Mouse (Mus musculus) C2C12 (cell line): ENCODE results near the gene Nek5. TPM values are rescaled to one million over a fixed set of nuclear protein-coding genes. Genes with fewer than 3 reads are reported as not detected.

Experiments
- H3K27me3 ChIP-seq: one replicate; pipeline ENCODE4 v1.6.1; 2011; ENCODE audit not compliant: control insufficient read depth, insufficient read depth, insufficient read length
- H3K36me3 ChIP-seq: one replicate; pipeline ENCODE4 v1.6.1; 2011; ENCODE audit not compliant: control insufficient read depth, insufficient read depth
- H3K4me3 ChIP-seq: one replicate; pipeline ENCODE4 v1.5.1; 2011; ENCODE audit warnings: mild to moderate bottlenecking, control low read depth; ENCODE audit not compliant: poor library complexity, insufficient read depth, severe bottlenecking
- H3K79me2 ChIP-seq: one replicate; pipeline ENCODE4 v1.6.1; 2011; ENCODE audit not compliant: control insufficient read depth, insufficient read depth
- H3K79me3 ChIP-seq: one replicate; pipeline ENCODE4 v1.6.1; 2011; ENCODE audit warnings: low read depth, control low read depth
- H3ac ChIP-seq: one replicate; pipeline ENCODE3; 2011; ENCODE audit warnings: low read depth; ENCODE audit not compliant: control insufficient read depth, insufficient read length
- CEBPB ChIP-seq: IDR thresholded peaks from one replicate; pipeline ENCODE4 v1.6.1; 2011; ENCODE audit warnings: low read depth, mild to moderate bottlenecking, control low read depth, moderate library complexity
- CTCF ChIP-seq: IDR thresholded peaks from one replicate; pipeline ENCODE4 v1.5.1; 2011; ENCODE audit not compliant: control insufficient read depth, insufficient read depth, insufficient read length
- FOSL1 ChIP-seq: IDR thresholded peaks from one replicate; pipeline ENCODE4 v1.8.0; 2011; ENCODE audit warnings: mild to moderate bottlenecking, low read length; ENCODE audit not compliant: poor library complexity, insufficient read depth, severe bottlenecking
- MAX ChIP-seq: IDR thresholded peaks from one replicate; pipeline ENCODE4 v1.6.1; 2011; ENCODE audit warnings: mild to moderate bottlenecking, control low read depth
- MYOD1 ChIP-seq: IDR thresholded peaks from one replicate; pipeline ENCODE4 v1.6.1; 2011; ENCODE audit warnings: low read depth; ENCODE audit not compliant: control insufficient read depth, insufficient read length
- MYOG ChIP-seq: IDR thresholded peaks from one replicate; pipeline ENCODE4 v1.6.1; 2011; ENCODE audit not compliant: control insufficient read depth, insufficient read length; ENCODE audit errors: extremely low read depth
- USF1 ChIP-seq: IDR thresholded peaks from one replicate; pipeline ENCODE4 v1.6.1; 2011; ENCODE audit warnings: low read depth, mild to moderate bottlenecking, control low read depth, moderate library complexity
- polyA plus RNA-seq: library from polyadenylated mRNA; unstranded; fragments of >200 nt; fragmentation: generic; extraction: Trizol; gene quantifications from one replicate; pipeline ENCODE4 v1.2.1, GENCODE M21; 2012; ENCODE audit warnings: missing spikeins

Gene Nek5
- polyA plus RNA-seq, 1 experiment: not detected

DNA sequence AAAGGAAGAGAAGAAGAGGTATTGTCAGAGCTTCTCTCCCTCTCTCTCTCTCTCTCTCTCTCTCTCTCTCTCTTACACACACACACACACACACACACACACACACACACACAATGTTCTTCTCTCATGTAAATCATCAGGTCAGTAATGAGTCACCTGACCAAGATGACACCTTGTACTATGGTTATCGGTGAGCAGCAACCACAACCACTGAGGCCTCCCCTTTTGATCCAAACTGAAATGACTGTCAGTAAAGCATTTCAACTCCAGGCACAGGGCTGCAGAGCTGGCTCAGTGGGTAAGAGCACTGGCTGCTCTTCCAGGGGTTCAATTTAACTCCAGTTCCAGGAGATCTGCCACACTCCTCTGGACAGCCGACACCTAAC is 69.4 kb downstream of the Nek5 start:
- Histone ChIP-seq H3K27me3 (peaks cover 19% of the 10 kb centered on the region), H3K79me2 (no peaks in the 10 kb centered on the region), H3K4me3 (no peak overlapping the region), H3K36me3 (no peaks in the 10 kb centered on the region), H3ac (no peak overlapping the region), H3K79me3 (no peaks in the 10 kb centered on the region)
- TF ChIP-seq FOSL1 (no peak), MYOG (no peak), CTCF (no peak), MYOD1 (no peak), CEBPB (no peak), MAX (no peak)

DNA sequence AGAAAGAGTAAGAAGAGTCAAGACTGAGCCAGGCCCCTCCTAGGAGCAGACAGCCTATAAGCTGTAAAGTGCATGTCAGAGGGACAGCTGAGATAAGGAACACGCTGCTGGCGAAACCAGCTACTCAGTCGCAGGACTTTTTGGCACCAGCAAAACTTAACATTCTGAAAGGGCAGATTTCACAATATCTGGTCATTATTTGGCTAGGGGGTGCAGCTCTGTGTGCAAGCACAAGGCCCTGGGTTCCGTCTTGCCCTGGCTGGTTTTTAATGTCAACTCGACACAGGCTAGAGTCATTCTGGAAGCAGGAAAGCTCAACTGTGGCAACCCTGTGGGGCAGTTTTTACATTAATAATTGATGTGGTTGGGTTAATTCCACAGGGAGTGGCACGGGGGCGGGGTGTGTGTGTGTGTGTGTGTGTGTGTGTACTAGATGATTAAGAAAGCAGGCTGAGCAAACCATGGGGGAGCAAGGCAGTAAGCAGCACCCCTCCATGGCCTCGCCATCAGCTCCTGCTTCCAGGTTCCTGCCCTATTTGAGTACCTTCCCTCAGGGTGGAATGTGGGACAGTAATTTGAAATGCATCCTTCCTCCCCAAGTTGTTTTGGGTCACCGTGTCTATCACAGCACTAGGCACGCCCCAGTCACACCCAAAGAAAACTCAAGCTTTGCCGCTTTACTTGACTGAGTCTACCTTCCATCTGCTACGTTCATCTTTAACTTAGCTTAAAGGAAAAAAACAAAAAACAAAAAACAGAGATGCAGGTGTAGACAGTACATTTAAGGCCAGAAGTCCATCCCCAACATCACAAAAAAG is 70.0 kb downstream of the Nek5 start:
- TF ChIP-seq USF1 (no peak), MYOG (no peak), CEBPB (no peak), CTCF (no peak), MAX (no peak), FOSL1 (no peak), MYOD1 (no peak)
- Histone ChIP-seq H3K4me3 (no peak overlapping the region), H3K36me3 (no peaks in the 10 kb centered on the region), H3ac (no peak overlapping the region), H3K79me2 (no peaks in the 10 kb centered on the region), H3K79me3 (no peaks in the 10 kb centered on the region), H3K27me3 (peaks cover 17% of the 10 kb centered on the region)

DNA sequence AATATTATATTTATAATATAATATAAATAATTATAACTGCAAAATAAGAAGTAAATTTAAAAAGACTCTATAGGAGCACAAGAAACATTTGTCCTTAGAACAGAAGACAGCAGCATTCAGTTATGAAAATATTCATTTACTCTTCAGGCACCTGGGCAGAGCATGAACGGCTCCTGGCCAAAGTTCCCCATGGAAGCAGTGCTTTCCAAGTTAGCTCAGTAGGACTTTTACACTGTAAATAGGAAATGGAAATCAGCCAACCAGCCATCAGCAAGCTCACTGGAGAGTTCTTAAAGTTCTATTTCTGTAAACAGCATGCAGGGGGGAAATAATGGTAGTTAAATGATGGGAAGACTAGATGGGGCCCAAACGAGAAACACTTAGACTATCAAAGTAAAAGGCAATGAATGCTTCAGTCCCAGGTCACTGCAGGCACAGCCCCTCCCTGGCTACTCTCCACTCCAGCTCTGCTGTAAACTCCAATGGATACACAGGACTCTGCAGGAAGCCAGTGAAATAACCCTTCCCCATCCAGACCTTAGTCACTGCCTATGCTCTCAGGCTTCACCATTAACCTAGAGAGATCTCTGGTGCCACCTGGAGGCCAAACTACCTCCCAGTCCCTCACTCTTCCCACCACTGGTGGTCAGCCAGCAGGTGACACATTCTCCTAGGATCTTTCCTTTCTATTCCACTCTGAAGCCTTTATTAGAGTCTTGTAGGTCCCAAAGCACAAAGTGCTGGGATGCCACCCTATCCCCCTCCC is 77.0 kb downstream of the Nek5 start:
- no peaks in the 10 kb centered on the region for H3K79me2 ChIP-seq
- no peaks in the 10 kb centered on the region for H3K79me3 ChIP-seq
- no peak overlapping the region for H3ac ChIP-seq
- peaks cover 5% of the 10 kb centered on the region for H3K27me3 ChIP-seq
- H3K36me3 ChIP-seq: no peaks in the 10 kb centered on the region
- H3K4me3 ChIP-seq: no peak overlapping the region
- TF ChIP-seq MAX: no peak
- TF ChIP-seq MYOG: no peak
- TF ChIP-seq USF1: no peak
- no peak for TF ChIP-seq FOSL1
- no peak for TF ChIP-seq CTCF
- TF ChIP-seq MYOD1: no peak

DNA sequence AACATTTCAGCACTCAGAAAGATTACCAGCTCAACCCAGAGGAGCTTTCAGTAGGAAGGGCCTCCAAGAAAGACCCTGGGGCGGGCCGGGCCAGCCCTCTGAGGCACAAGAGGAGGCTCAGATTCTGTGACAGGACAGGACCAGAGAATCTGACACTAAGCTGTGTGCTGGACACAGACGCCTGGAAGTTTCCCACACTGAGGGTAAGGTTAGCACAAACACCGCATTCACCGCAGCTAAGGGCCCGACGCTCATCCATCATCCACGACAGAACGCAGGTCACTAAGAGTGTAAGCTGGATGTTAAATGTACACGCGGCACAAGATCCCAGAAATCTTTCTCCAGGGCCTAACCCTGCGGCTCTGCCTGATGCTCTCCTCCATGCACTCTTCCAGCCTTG is 81.1 kb downstream of the Nek5 start:
- Histone ChIP-seq H3K36me3 (no peaks in the 10 kb centered on the region), H3K79me3 (no peaks in the 10 kb centered on the region), H3K27me3 (peaks cover 25% of the 10 kb centered on the region), H3K79me2 (no peaks in the 10 kb centered on the region), H3K4me3 (no peak overlapping the region), H3ac (no peak overlapping the region)
- no peak for TF ChIP-seq USF1
- no peak for TF ChIP-seq CEBPB
- TF ChIP-seq MAX: no peak
- no peak for TF ChIP-seq MYOD1
- TF ChIP-seq MYOG: no peak
- TF ChIP-seq FOSL1: no peak
- TF ChIP-seq CTCF: no peak

DNA sequence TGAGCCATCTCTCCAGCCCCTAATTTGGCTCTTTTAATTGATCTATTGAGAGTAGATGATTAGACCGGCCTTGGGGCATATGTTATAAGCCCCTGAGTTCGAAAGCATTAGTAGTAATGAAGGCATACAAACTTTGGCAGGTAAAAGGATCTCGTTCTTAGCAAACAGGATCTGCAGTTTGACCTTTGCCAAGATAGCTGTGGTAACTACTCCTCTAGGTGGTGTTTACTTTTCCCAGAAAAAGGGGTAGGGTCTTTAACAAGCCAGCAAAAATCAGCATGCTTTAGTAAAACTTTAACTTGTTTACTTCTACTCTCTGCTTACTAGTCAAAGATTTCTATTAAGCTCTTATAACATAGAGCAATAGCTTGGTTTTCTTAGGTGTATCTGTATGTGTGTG is 82.3 kb downstream of the Nek5 start:
- Histone ChIP-seq H3K36me3 (no peaks in the 10 kb centered on the region), H3K4me3 (no peak overlapping the region), H3K79me3 (no peaks in the 10 kb centered on the region), H3ac (no peak overlapping the region), H3K79me2 (no peaks in the 10 kb centered on the region), H3K27me3 (peaks cover 26% of the 10 kb centered on the region)
- TF ChIP-seq MYOD1 (no peak), CEBPB (no peak), MAX (no peak), FOSL1 (no peak), CTCF (no peak), MYOG (no peak), USF1 (no peak)
